Comparison of ENCODE assay signal across 8 mouse cellular contexts in the genomic region with DNA sequence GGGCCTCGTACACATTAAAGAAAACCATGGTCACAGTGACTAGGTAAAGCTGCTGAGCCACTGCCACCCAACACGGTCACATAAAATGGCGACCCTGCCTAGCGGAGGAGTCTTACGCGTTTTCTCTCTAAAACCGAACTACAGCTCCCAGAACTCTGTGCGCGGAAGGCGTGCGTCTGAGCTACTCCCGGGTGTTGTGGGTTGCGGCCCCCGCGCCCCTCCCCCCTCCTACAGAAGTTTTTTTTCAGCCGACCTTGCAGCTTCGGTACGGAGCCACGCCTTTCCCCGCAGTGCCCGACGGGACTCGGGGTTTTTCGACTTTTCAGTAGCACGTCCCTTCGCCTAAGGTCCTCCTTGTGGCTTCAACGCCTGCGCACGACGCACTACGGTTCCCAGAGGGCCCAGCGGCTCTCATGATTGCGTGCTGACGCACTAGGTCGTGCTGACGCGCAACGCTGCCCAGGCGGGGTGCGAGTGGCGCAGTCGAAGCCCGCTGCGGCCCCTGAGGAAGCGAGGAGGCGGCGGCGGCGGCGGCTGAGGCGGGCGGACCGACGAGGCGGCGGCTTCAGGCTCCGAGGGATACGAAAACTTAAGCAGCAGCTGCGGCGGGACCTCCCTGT. TPM values are rescaled to one million over a fixed set of nuclear protein-coding genes. Genes with fewer than 3 reads are reported as not detected.
A peak's percentile ranks its signal among the peaks of the same experiment; 100 is the strongest.
DNase-seq lines count a peak whose midpoint lies in the region; ATAC-seq lines count a peak whose summit lies in the region.

No protein-coding gene starts in this region.

- peak; percentile 99 for ATAC-seq in hindbrain, embryonic 11.5 days (ENCODE audit: low FRiP score)

- peak; percentile 100 for DNase-seq in Muller cell, postnatal 12 days (ENCODE audit: inconsistent ontology term)
- peak; percentile 100 for DNase-seq in cerebellum, adult 9-11 months
- peak; percentile 98 to 99 for DNase-seq in frontal cortex, adult 2 months (ENCODE audit: extremely low spot score in 1 of 2, low spot score in 1 of 2)
- peak; percentile 98 for DNase-seq in hindbrain, embryonic 11.5 days (ENCODE audit: low spot score)
- DNase-seq in layer of hippocampus, postnatal 10 days (ENCODE audit: low spot score in 2 of 2): peak; percentile 94 to 95
- peak; percentile 99 for DNase-seq in lung, postnatal 10 days
- peak; percentile 94 for DNase-seq in ovary, postnatal 36 days (ENCODE audit: low spot score)
- DNase-seq in thymus, postnatal 25 days: peak; percentile 95

- WGBS in hindbrain, embryonic 11.5 days: under 1% methylated on average over 60 of the region's 60 CpGs

- H3K9ac ChIP-seq in hindbrain, embryonic 11.5 days (ENCODE audit: low read depth, low read length): peak overlapping the region; percentile 95

- H3K36me3 ChIP-seq in hindbrain, embryonic 11.5 days (ENCODE audit: control insufficient read depth, insufficient read depth, low read length): no peaks in the 10 kb centered on the region

- H3K4me3 ChIP-seq in hindbrain, embryonic 11.5 days (ENCODE audit: low read depth, low read length): peak overlapping the region; percentile 100

- H3K27me3 ChIP-seq in hindbrain, embryonic 11.5 days (ENCODE audit: control insufficient read depth, insufficient read depth, low read length): no peaks in the 10 kb centered on the region

- H3K27ac ChIP-seq in hindbrain, embryonic 11.5 days (ENCODE audit: low read depth, low read length): peak overlapping the region; percentile 96

- no peaks in the 10 kb centered on the region for H3K4me1 ChIP-seq in hindbrain, embryonic 11.5 days (replicated peaks; ENCODE audit: control insufficient read depth, insufficient read depth, low read length)

- peak overlapping the region; percentile 68 for H3K4me2 ChIP-seq in hindbrain, embryonic 11.5 days (replicated peaks; ENCODE audit: low read depth, low read length)

- no peaks in the 10 kb centered on the region for H3K9me3 ChIP-seq in hindbrain, embryonic 11.5 days (ENCODE audit: control insufficient read depth, low read length)

RNA-seq across cellular contexts. Expression of gene Srrm2, which starts 12.5 kb away (rescaled TPM):
- 732 and 866 TPM in 2 replicates for polyA plus RNA-seq in frontal cortex, adult 2 months (2012; rRNA removed)
- polyA plus RNA-seq in hindbrain, embryonic 11.5 days (2014; fragmentation: Nextera tagmentation; extraction: Ambion mirVana): 427 and 573 TPM in 2 replicates
- 100 to 1,000 TPM; 516 to 611 TPM for total RNA-seq in layer of hippocampus, postnatal 10 days (2021)

RNA-seq across cellular contexts. Expression of gene Flywch2, which starts 17.0 kb away (rescaled TPM):
- polyA plus RNA-seq in frontal cortex, adult 2 months (2012; rRNA removed): 38.8 and 41.8 TPM in 2 replicates
- 27.7 and 30.5 TPM in 2 replicates for polyA plus RNA-seq in hindbrain, embryonic 11.5 days (2014; fragmentation: Nextera tagmentation; extraction: Ambion mirVana)
- total RNA-seq in layer of hippocampus, postnatal 10 days (2021): 10 to 100 TPM; 26.7 to 27.3 TPM

RNA-seq across cellular contexts. Expression of gene Elob, which starts 26.1 kb away (rescaled TPM):
- 610 and 742 TPM in 2 replicates for polyA plus RNA-seq in frontal cortex, adult 2 months (2012; rRNA removed)
- 1,090 and 1,145 TPM in 2 replicates for polyA plus RNA-seq in hindbrain, embryonic 11.5 days (2014; fragmentation: Nextera tagmentation; extraction: Ambion mirVana)
- total RNA-seq in layer of hippocampus, postnatal 10 days (2021): 100 to 1,000 TPM; 402 to 410 TPM

RNA-seq across cellular contexts. Expression of gene Flywch1, which starts 31.5 kb away (rescaled TPM):
- 208 and 231 TPM in 2 replicates for polyA plus RNA-seq in frontal cortex, adult 2 months (2012; rRNA removed)
- 127 and 135 TPM in 2 replicates for polyA plus RNA-seq in hindbrain, embryonic 11.5 days (2014; fragmentation: Nextera tagmentation; extraction: Ambion mirVana)
- 100 to 1,000 TPM; 121 to 123 TPM for total RNA-seq in layer of hippocampus, postnatal 10 days (2021)

RNA-seq across cellular contexts. Expression of gene Prss33, which starts 33.0 kb away (rescaled TPM):
- 0.16 and 1.0 TPM in 2 replicates for polyA plus RNA-seq in frontal cortex, adult 2 months (2012; rRNA removed)
- polyA plus RNA-seq in hindbrain, embryonic 11.5 days (2014; fragmentation: Nextera tagmentation; extraction: Ambion mirVana): 0.14 TPM in 1 of 2 replicates, not detected in the other
- not detected for total RNA-seq in layer of hippocampus, postnatal 10 days (2021)

Comparison
In these comparisons a context has a peak if more than half of its experiments do, and no peak if none do; other contexts are left out.
1. Peak in every context shown above with its lines: DNase-seq, ATAC-seq, H3K4me3 ChIP-seq and H3K27ac ChIP-seq.